Mouse (Mus musculus): Measurements from ENCODE around the gene Shmt2.

Gene Shmt2

GRCm38 (mm10) chr10:127542084-127542483, 19.8 kb upstream of the Shmt2 start:
- ChIA-PET CTCF (interaction anchor here in 3 of 4 experiments (0.5 to 2.5 kb wide), 6 partner anchors 7 to 466 kb away, joined by 3 to 7 read pairs (median 3); no protein-coding TSS in a partner anchor), POLR2A (interaction anchor here in 2 of 4 experiments (0.9 to 1.4 kb wide), 2 partner anchors 12 to 13 kb away, joined by 3 read pairs; no protein-coding TSS in a partner anchor)

GRCm38 (mm10) chr10:127541510-127541909, 19.3 kb upstream of the Shmt2 start:
- POLR2A ChIA-PET, result interaction anchor here in 3 of 4 experiments (0.8 to 1.4 kb wide), 3 partner anchors 12 to 19 kb away, joined by 3 to 5 read pairs (median 3); no protein-coding TSS in a partner anchor

GRCm38 (mm10) chr10:127537854-127538583, 15.8 kb upstream of the Shmt2 start:
- POLR2A ChIA-PET, result interaction anchor here (0.6 to 21.5 kb wide), 31 partner anchors 11 to 732 kb away, joined by 3 to 470 read pairs (median 6); partner anchors contain the start of genes Shmt2 (in 4 of the 4), Ndufa4l2 (in 3 of the 4), Lrp1 (in 1 of the 4) and Stat2 (in 1 of the 4)
- CTCF ChIA-PET, result interaction anchor here (0.5 to 21.9 kb wide), 104 partner anchors 8 to 1099 kb away, joined by 3 to 811 read pairs (median 4); partner anchors contain the start of genes Ndufa4l2 (in 4 of the 4), Lrp1 (in 2 of the 4), Shmt2 (in 2 of the 4) and Stac3 (in 2 of the 4)

More at GRCm38 (mm10) chr10:127541510-127541909, 19.3 kb upstream of the Shmt2 start:
- CTCF ChIA-PET, result interaction anchor here in 2 of 4 experiments (0.9 to 2.5 kb wide), 6 partner anchors 28 to 467 kb away, joined by 3 to 7 read pairs (median 4); no protein-coding TSS in a partner anchor

GRCm38 (mm10) chr10:127536586-127537314, 14.5 kb upstream of the Shmt2 start:
- ChIA-PET CTCF (interaction anchor here (0.5 to 21.9 kb wide), 106 partner anchors 8 to 1225 kb away, joined by 3 to 811 read pairs (median 4); partner anchors contain the start of genes Ndufa4l2 (in 4 of the 4), Shmt2 (in 3 of the 4), Stac3 (in 3 of the 4) and Lrp1 (in 2 of the 4)), POLR2A (interaction anchor here (0.6 to 21.5 kb wide), 48 partner anchors 9 to 1143 kb away, joined by 3 to 470 read pairs (median 5); partner anchors contain the start of genes Shmt2 (in 4 of the 4), Ndufa4l2 (in 3 of the 4), Lrp1 (in 2 of the 4) and Atp5b (in 1 of the 4))

- CTCF ChIA-PET, result interaction anchor here (0.6 to 21.9 kb wide), 13 partner anchors 8 to 185 kb away, joined by 3 to 811 read pairs (median 17); partner anchors contain the start of genes Ndufa4l2 (in 4 of the 4), Shmt2 (in 1 of the 4) and Stat6 (in 1 of the 4)
- POLR2A ChIA-PET, result interaction anchor here in 3 of 4 experiments (0.5 to 21.5 kb wide), 7 partner anchors 8 to 186 kb away, joined by 3 to 470 read pairs (median 31); partner anchors contain the start of genes Ndufa4l2 (in 2 of the 3) and Shmt2 (in 2 of the 3)
Observed at GRCm38 (mm10) chr10:127534929-127535384, 12.7 kb upstream of the Shmt2 start.

GRCm38 (mm10) chr10:127534036-127534928, 12.0 kb upstream of the Shmt2 start, which contains the start of gene Nxph4:
TSS of gene Nxph4 (minus strand) at chr10:127534559.
- POLR2A ChIA-PET, result interaction anchor here in 3 of 4 experiments (0.5 to 21.5 kb wide), 5 partner anchors 13 to 185 kb away, joined by 3 to 470 read pairs (median 4); partner anchors contain the start of genes Shmt2 (in 2 of the 3) and Ndufa4l2 (in 1 of the 3)
- CTCF ChIA-PET, result interaction anchor here (0.6 to 21.9 kb wide), 13 partner anchors 8 to 185 kb away, joined by 3 to 811 read pairs (median 5); partner anchors contain the start of genes Ndufa4l2 (in 3 of the 4) and Shmt2 (in 1 of the 4)

- CTCF ChIA-PET, result interaction anchor here in 3 of 4 experiments (0.6 to 21.9 kb wide), 7 partner anchors 18 to 25 kb away, joined by 3 to 811 read pairs (median 8); partner anchors contain the start of genes Ndufa4l2 (in 2 of the 3) and Shmt2 (in 1 of the 3)
- POLR2A ChIA-PET, result interaction anchor here (0.6 to 21.5 kb wide), 11 partner anchors 9 to 900 kb away, joined by 3 to 470 read pairs (median 4); partner anchors contain the start of genes Shmt2 (in 3 of the 4) and Ndufa4l2 (in 1 of the 4)
Observed at GRCm38 (mm10) chr10:127531548-127531947, 9.3 kb upstream of the Shmt2 start.

- POLR2A ChIA-PET, result interaction anchor here (0.6 to 21.5 kb wide), 12 partner anchors 8 to 275 kb away, joined by 3 to 470 read pairs (median 4); partner anchors contain the start of genes Shmt2 (in 3 of the 4) and Ndufa4l2 (in 1 of the 4)
- CTCF ChIA-PET, result interaction anchor here in 3 of 4 experiments (0.6 to 21.9 kb wide), 7 partner anchors 17 to 513 kb away, joined by 6 to 811 read pairs (median 8); partner anchors contain the start of genes Ndufa4l2 (in 2 of the 3) and Shmt2 (in 1 of the 3)
Observed at GRCm38 (mm10) chr10:127530945-127531344, 8.7 kb upstream of the Shmt2 start.

- POLR2A ChIA-PET, result interaction anchor here (0.6 to 21.5 kb wide), 12 partner anchors 9 to 139 kb away, joined by 3 to 470 read pairs (median 6); partner anchors contain the start of genes Ndufa4l2 (in 2 of the 4), Nemp1 (in 1 of the 4) and Shmt2 (in 1 of the 4)
Observed at GRCm38 (mm10) chr10:127527481-127527880, 5.2 kb upstream of the Shmt2 start.

GRCm38 (mm10) chr10:127526681-127527080, 4.4 kb upstream of the Shmt2 start:
- ChIA-PET POLR2A (interaction anchor here (0.6 to 21.5 kb wide), 13 partner anchors 9 to 204 kb away, joined by 3 to 470 read pairs (median 4); partner anchors contain the start of genes Ndufa4l2 (in 2 of the 4), Nemp1 (in 1 of the 4) and Shmt2 (in 1 of the 4)), CTCF (interaction anchor here (0.6 to 21.9 kb wide), 24 partner anchors 10 to 818 kb away, joined by 3 to 811 read pairs (median 4); partner anchors contain the start of genes Ndufa4l2 (in 2 of the 4), Lrp1 (in 1 of the 4) and Shmt2 (in 1 of the 4))

More at GRCm38 (mm10) chr10:127527481-127527880, 5.2 kb upstream of the Shmt2 start:
- CTCF ChIA-PET, result interaction anchor here (0.6 to 21.9 kb wide), 22 partner anchors 9 to 817 kb away, joined by 3 to 811 read pairs (median 4); partner anchors contain the start of genes Ndufa4l2 (in 2 of the 4), Lrp1 (in 1 of the 4) and Shmt2 (in 1 of the 4)

- POLR2A ChIA-PET, result interaction anchor here in 3 of 4 experiments (0.6 to 21.5 kb wide), 9 partner anchors 11 to 203 kb away, joined by 3 to 470 read pairs (median 9); partner anchors contain the start of genes Ndufa4l2 (in 2 of the 3) and Shmt2 (in 1 of the 3)
- CTCF ChIA-PET, result interaction anchor here (0.6 to 21.9 kb wide), 16 partner anchors 10 to 693 kb away, joined by 3 to 811 read pairs (median 6); partner anchors contain the start of genes Ndufa4l2 (in 2 of the 4), Lrp1 (in 1 of the 4) and Shmt2 (in 1 of the 4)
Observed at GRCm38 (mm10) chr10:127526048-127526447, 3.8 kb upstream of the Shmt2 start.

GRCm38 (mm10) chr10:127524646-127525255, 2.5 kb upstream of the Shmt2 start:
- POLR2A ChIA-PET, result interaction anchor here (0.6 to 21.5 kb wide), 12 partner anchors 11 to 1038 kb away, joined by 3 to 470 read pairs (median 4); partner anchors contain the start of genes Lrp1 (in 2 of the 4), Ndufa4l2 (in 2 of the 4) and Shmt2 (in 1 of the 4)
- CTCF ChIA-PET, result interaction anchor here (0.6 to 21.9 kb wide), 16 partner anchors 12 to 369 kb away, joined by 3 to 811 read pairs (median 4); partner anchors contain the start of genes Lrp1 (in 1 of the 4), Ndufa4l2 (in 1 of the 4) and Shmt2 (in 1 of the 4)

- CTCF ChIA-PET, result interaction anchor here (1.0 to 21.9 kb wide), 10 partner anchors 8 to 18 kb away, joined by 3 to 811 read pairs (median 6); partner anchors contain the start of genes Ndufa4l2 (in 1 of the 4), Nxph4 (in 1 of the 4) and Shmt2 (in 1 of the 4)
Observed at GRCm38 (mm10) chr10:127521611-127522080, 598 bp downstream of the Shmt2 start.

More at GRCm38 (mm10) chr10:127521611-127522080, 598 bp downstream of the Shmt2 start:
- POLR2A ChIA-PET, result interaction anchor here (0.5 to 21.5 kb wide), 27 partner anchors 8 to 239 kb away, joined by 3 to 470 read pairs (median 5); partner anchors contain the start of genes Nab2 (in 2 of the 4), Nxph4 (in 2 of the 4), Ndufa4l2 (in 1 of the 4) and Nemp1 (in 1 of the 4)

All from embryonic stem cell, embryonic (primary cell).